Mouse (Mus musculus) urinary bladder, adult 18-20 months (tissue): ENCODE results near the gene Celf5.

Experiments
- DNase-seq, 2 experiments: peaks; one replicate each; pipeline ENCODE4 v3.0.0; 2022; ENCODE audit warnings: low spot score in 2 of 2, mixed read lengths in 2 of 2

Gene Celf5

GRCm38 (mm10) chr10:81497401-81498270 lies 15.1 kb upstream of the Celf5 start:
- no peak for DNase-seq

DNA sequence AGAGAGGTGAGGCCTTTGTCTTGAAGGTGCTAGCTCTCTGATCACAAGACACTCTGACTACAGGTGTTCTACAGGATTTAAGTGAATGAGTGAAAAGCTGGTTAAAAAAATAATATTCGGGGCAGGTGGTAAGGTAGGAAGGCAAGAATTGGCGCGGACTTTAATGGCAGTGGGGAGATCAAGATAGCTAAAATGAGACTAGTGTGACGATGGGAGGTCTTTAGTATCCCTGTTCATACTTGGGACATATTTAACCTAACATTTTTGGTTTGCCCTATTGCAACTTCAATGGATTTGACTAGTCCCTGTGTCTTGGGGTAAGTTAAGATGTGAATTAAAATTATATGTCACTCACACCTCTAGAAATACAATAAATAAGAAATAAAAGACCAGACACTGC lies 14.5 kb upstream of the Celf5 start:
- no peak for DNase-seq

DNA sequence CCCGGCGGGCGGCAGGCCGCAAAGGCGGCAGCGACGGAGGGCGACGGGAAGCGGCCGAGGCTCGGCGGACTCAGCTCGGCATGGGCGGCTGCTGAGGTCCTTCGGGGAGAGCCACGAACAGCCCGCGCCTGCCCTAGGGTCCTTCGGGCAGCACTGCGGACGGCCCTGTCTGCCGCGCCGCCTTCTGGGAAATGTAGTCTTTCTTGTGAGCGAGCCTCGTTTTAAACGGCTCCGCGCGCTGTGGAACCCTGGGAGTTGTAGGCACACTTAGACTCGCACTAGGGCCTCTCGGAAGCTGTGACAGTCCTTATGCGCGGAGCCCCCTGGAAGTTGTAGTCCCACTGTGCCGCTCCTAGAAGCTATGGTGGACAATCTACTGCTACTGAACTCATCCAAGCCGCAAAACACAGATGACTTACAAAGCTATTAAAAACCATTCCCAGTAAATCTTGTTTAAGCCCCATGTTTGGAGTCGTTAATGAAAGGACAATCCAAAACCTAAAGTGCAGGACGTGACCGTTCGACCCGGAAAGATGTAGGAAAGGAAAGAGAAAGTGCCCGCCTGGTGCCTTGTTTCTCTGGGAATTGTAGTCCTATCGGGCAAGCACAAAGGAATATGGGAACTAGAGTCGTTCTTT lies 13.9 kb upstream of the Celf5 start, which contains the start of gene Ncln:
Gene Ncln, minus strand, starts transcription at position 129 of the 638 bp plus-strand sequence.
- peak; percentile 98 for DNase-seq

GRCm38 (mm10) chr10:81495616-81496263 lies 13.2 kb upstream of the Celf5 start:
- DNase-seq = no peak

DNA sequence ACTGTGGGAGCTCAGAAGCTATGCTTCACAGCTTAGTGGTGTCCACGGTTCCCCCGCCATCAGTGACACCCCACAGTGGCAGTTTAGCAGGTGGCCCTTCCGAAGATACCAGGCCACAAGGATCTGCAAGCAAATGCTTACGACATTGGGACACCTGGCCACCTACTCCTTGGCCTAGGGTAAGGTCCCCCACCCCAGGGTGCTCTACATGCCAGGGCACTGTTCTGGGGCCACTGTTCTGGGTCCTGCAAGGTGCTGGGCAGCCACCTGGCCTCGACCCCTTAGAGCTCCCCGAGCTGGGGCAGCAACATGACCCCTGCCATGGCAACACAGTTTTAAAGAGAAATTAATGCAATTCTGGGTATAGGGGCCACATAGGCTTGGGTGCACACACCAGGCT lies 12.6 kb upstream of the Celf5 start:
- no peak for DNase-seq

- no peak for DNase-seq
Measured at GRCm38 (mm10) chr10:81494260-81495041, 11.9 kb upstream of the Celf5 start.

DNA sequence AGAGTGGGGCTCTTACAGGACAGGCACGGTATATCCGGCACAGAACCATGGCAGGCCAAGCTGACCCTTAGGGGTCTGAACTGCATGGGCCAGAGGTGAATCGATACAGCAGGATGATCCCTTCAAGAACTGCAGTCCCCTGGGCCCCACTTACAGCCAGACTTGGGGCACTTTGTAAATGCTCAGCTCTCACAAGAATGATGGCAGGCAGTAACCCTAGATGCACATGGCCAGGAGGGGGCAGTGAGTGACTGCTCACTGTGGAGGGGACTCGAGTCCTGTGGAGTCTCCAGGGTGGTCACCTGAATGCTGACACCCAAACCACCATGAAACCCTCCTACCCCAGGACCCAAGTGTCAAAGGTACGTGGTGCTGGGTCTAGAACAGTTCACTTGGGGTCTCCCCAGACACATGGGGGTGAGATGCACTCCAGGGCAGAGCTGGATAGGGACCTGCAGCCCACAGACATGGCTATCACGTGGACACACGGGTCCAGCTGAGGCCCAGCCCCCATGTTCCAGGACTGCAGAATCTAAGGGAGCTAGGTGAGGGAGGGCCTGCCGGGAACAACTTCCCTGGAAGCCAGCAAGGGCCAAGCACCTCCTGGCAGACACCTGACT lies 11.2 kb upstream of the Celf5 start:
- no peak for DNase-seq

DNA sequence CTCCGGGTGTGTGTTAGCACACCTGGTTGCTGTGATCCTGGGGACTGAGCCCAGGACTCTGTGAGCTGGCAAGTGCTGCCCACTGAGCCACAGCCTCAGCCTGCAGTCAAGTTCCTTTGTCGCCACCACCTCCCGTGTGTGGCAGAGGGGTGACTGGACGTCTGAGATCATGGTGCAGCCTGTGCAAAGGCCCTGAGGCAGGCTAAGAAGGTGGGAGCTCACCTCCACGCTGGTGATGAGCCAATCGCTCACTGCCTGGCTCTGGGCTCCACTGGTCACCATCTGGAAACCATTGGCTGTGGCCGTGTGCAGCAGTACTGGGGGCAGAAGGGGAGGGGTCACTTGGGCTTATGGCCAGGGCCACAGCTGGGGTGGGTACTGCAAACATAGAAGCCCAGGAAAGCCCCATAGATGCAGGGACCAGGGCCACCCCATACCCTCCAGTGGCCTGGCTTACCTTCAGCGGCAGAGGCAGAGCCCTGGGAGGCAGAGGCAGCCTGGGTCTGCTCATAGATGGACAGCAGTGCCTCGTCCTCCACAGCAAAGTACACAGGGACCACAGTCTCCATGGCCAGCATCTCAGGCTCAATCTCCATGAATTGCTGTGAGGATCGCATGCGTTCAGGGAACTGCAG lies 10.2 kb upstream of the Celf5 start:
- DNase-seq = no peak

GRCm38 (mm10) chr10:81491018-81491417 lies 8.5 kb upstream of the Celf5 start:
- DNase-seq = no peak

- no peak for DNase-seq
Measured at GRCm38 (mm10) chr10:81489941-81490340, 7.4 kb upstream of the Celf5 start.

- no peak for DNase-seq
Measured at GRCm38 (mm10) chr10:81488081-81488480, 5.6 kb upstream of the Celf5 start.

- no peak for DNase-seq
Measured at GRCm38 (mm10) chr10:81486496-81486895, 4.0 kb upstream of the Celf5 start.

DNA sequence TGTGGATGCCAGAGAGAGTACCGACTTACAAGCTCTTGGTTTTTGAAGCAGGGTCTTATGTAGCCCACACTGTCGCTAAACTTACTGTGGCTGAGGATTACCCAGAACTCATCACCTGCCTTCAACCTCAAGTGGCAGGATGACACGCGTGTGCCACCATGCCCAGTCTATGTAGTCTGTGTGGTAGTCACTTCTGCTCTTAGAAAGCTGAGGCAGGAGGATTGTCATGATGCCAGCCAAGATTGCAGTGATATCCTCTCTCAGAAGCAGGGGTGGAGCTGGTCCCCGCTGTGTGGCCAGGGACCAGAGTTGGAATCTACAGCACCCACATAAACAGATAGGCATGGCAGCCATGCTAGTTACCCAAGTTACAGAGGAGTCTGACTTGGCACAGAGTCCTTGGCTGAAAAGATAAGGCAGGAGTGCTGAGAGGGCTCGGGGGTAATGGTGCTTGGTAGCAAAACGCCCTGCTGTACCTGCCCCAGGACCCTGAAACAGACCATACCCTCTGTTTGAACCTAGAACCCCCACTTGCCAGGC lies 3.0 kb upstream of the Celf5 start:
- DNase-seq = no peak

DNA sequence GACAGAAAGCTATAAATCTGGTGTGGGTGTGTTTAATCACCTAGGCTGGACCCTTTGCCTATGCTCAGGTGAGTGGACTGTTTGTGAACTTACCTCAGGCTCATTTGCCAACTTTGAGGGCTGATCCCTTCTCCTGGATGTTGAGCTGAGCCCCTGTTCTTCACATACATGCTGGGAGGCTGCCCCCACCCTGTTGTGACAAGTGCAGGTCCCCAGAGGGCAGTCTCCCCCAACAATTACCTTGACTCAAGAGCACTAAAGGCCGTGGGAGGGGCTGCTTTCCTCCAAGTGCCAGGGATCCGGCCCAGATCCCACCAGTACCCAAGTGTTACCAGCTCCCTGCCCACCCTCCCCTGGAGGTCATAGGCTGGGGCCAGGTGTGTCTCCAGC lies 2.5 kb upstream of the Celf5 start:
- no peak for DNase-seq

- no peak for DNase-seq
Measured at GRCm38 (mm10) chr10:81484441-81485059, 2.0 kb upstream of the Celf5 start.

GRCm38 (mm10) chr10:81483983-81484382 lies 1.5 kb upstream of the Celf5 start:
- DNase-seq = no peak

GRCm38 (mm10) chr10:81481605-81482532 lies 640 bp downstream of the Celf5 start:
- DNase-seq = no peak

DNA sequence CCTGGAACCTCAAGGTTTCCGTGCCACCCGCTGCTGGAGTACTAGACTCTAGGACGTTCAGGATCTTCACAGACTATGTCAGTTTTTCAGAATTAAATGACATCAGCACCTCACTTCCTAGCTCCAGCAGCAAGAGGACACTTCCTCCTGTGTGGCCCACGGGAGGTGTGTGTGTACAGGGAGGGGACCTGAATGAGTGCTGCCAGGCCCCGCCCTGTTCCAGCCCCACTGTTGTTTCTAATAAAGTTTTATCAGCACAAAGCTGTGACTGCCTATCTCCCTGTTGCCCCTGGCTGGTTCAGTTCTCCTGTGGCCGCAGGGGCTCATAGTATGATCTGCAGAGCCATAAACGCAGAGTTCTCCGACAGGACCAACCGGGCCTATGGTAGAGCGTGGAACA lies 8.0 kb downstream of the Celf5 start:
- DNase-seq = no peak

DNA sequence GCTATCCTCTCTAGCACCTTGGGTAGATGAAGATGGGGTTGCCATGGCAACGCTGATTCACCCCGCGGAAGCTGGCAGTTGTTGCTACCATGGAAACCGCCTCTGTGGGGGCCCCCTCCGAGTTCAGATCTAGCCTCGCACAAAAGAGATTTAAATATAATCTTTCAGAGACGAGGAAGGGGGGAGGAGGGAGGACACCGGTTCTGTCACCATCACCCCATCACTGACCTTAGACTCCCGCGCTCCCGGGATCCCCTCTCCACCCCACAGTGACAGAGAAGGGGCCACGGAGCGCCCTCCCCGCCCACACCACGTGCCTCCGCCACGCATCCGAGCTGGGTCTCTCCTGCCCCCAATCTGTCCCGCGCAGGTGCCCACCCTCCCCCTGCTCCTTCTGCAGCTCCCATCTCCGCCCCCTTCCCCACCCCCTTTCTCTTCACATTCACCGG lies 9.5 kb downstream of the Celf5 start:
- no peak for DNase-seq
